Mouse (Mus musculus) neural tube, embryonic 11.5 days (tissue): Measurements from ENCODE around the gene Zfp865. TPM values are rescaled to one million over a fixed set of nuclear protein-coding genes. Genes with fewer than 3 reads are reported as not detected.

Experiments used
- polyA plus RNA-seq: library from polyadenylated mRNA; unstranded; fragments of >200 nt; fragmentation: Nextera tagmentation; extraction: Ambion mirVana; gene quantifications from 2 replicates; pipeline ENCODE4 v1.2.1, GENCODE M21; 2014

Gene Zfp865
- polyA plus RNA-seq, 1 experiment from 2014 or later, result 5.6 TPM

Other genes starting within 250 kb of the Zfp865 start
- not detected in 2 replicates for gene Fam71e2, start 249.1 kb upstream of the Zfp865 start, polyA plus RNA-seq
- 0.16 TPM in 1 of 2 replicates, not detected in the other for gene Il11, start 237.5 kb upstream of the Zfp865 start, polyA plus RNA-seq
- gene Tmem190, start 237.4 kb upstream of the Zfp865 start, polyA plus RNA-seq, result not detected in 2 replicates
- gene Tmem238, start 230.7 kb upstream of the Zfp865 start, polyA plus RNA-seq, result 1.7 and 2.2 TPM in 2 replicates
- gene Rpl28, start 227.5 kb upstream of the Zfp865 start, polyA plus RNA-seq, result 157 and 169 TPM in 2 replicates
- 422 and 471 TPM in 2 replicates for gene Ube2s, start 207.8 kb upstream of the Zfp865 start, polyA plus RNA-seq
- gene Shisa7, start 175.7 kb upstream of the Zfp865 start, polyA plus RNA-seq, result 3.1 and 3.2 TPM in 2 replicates
- gene Isoc2b, start 150.1 kb upstream of the Zfp865 start, polyA plus RNA-seq, result 2.4 and 2.5 TPM in 2 replicates
- gene Isoc2a, start 143.2 kb upstream of the Zfp865 start, polyA plus RNA-seq, result 0.49 and 0.82 TPM in 2 replicates
- gene Gm36210, start 113.9 kb upstream of the Zfp865 start, polyA plus RNA-seq, result 0.29 TPM in 1 of 2 replicates, not detected in the other
- gene Zfp628, start 105.2 kb upstream of the Zfp865 start, polyA plus RNA-seq, result 3.5 and 3.8 TPM in 2 replicates
- 6.4 and 7.1 TPM in 2 replicates for gene Nat14, start 98.3 kb upstream of the Zfp865 start, polyA plus RNA-seq
- 2.8 and 3.3 TPM in 2 replicates for gene Ssc5d, start 94.6 kb upstream of the Zfp865 start, polyA plus RNA-seq
- gene Sbk2, start 56.0 kb upstream of the Zfp865 start, polyA plus RNA-seq, result not detected in 2 replicates
- gene Sbk3, start 49.2 kb upstream of the Zfp865 start, polyA plus RNA-seq, result 0.09 TPM in 1 of 2 replicates, not detected in the other
- 41.6 and 47.8 TPM in 2 replicates for gene Zfp579, start 24.2 kb upstream of the Zfp865 start, polyA plus RNA-seq
- 7.8 and 10.1 TPM in 2 replicates for gene Zfp524, start 6.0 kb upstream of the Zfp865 start, polyA plus RNA-seq
- 50.2 and 50.6 TPM in 2 replicates for gene Fiz1, start 5.7 kb upstream of the Zfp865 start, polyA plus RNA-seq
- 0.36 and 1.1 TPM in 2 replicates for gene Gm44973, start 4.9 kb upstream of the Zfp865 start, polyA plus RNA-seq
- gene Ccdc106, start 177 bp downstream of the Zfp865 start, polyA plus RNA-seq, result 6.4 and 8.3 TPM in 2 replicates
- gene 4632433K11Rik, start 13.7 kb downstream of the Zfp865 start, polyA plus RNA-seq, result 0.50 TPM in 1 of 2 replicates, not detected in the other
- 2.7 and 3.2 TPM in 2 replicates for gene Zfp784, start 18.1 kb downstream of the Zfp865 start, polyA plus RNA-seq
- 42.3 and 48.9 TPM in 2 replicates for gene Zfp580, start 31.2 kb downstream of the Zfp865 start, polyA plus RNA-seq
- 167 and 186 TPM in 2 replicates for gene U2af2, start 41.8 kb downstream of the Zfp865 start, polyA plus RNA-seq
- gene Epn1, start 59.9 kb downstream of the Zfp865 start, polyA plus RNA-seq, result 64.8 and 67.4 TPM in 2 replicates
- not detected in 2 replicates for gene Rfpl4, start 96.6 kb downstream of the Zfp865 start, polyA plus RNA-seq
- gene Rasl2-9, start 105.6 kb downstream of the Zfp865 start, polyA plus RNA-seq, result not detected in 2 replicates
- not detected in 2 replicates for gene Vmn1r55, start 129.3 kb downstream of the Zfp865 start, polyA plus RNA-seq
- not detected in 2 replicates for gene Vmn1r56, start 176.4 kb downstream of the Zfp865 start, polyA plus RNA-seq
- not detected in 2 replicates for gene Vmn1r57, start 198.1 kb downstream of the Zfp865 start, polyA plus RNA-seq